Mouse (Mus musculus): ENCODE data around the gene Mr1. TPM values are rescaled to one million over a fixed set of nuclear protein-coding genes. Genes with fewer than 3 reads are reported as not detected.

The Mr1 gene
- polyA plus RNA-seq, 1 experiment from 2014 or later, result 4.5 TPM

Other genes with a start within 250 kb of the Mr1 start
- gene Ier5, start 47.2 kb downstream of the Mr1 start, polyA plus RNA-seq (2014; fragmentation: Nextera tagmentation; extraction: Ambion mirVana), result 16.4 and 19.0 TPM in 2 replicates
- 93.3 and 103 TPM in 2 replicates for gene Stx6, start 11.9 kb upstream of the Mr1 start, polyA plus RNA-seq (2014; fragmentation: Nextera tagmentation; extraction: Ambion mirVana)
- gene BC034090, start 97.6 kb upstream of the Mr1 start, polyA plus RNA-seq (2014; fragmentation: Nextera tagmentation; extraction: Ambion mirVana), result 2.6 and 3.6 TPM in 2 replicates